Mouse (Mus musculus) limb, embryonic 13.5 days (tissue): ENCODE data around the gene Ecm2. TPM values are rescaled to one million over a fixed set of nuclear protein-coding genes. Genes with fewer than 3 reads are reported as not detected.

ENCODE experiments used
- ATAC-seq: fragments of 200-750 bp; cut with Nextera tagmentation; 2 replicates; pipeline ENCODE4 v1.8.0; 2017; ENCODE audit warnings: low read depth, moderate number of reproducible peaks, moderate TSS enrichment; ENCODE audit not compliant: low FRiP score
- H3K27ac ChIP-seq: fragments of 300-500 bp; sonication (generic); 2 replicates; pipeline ENCODE4 v1.5.1; 2015; ENCODE audit warnings: inconsistent platforms, mild to moderate bottlenecking, moderate library complexity
- H3K27me3 ChIP-seq: fragments of 300-500 bp; sonication (generic); 2 replicates; pipeline ENCODE4 v1.6.1; 2015; ENCODE audit warnings: mild to moderate bottlenecking, inconsistent platforms
- H3K36me3 ChIP-seq: fragments of 300-500 bp; sonication (generic); 2 replicates; pipeline ENCODE4 v1.6.1; 2015; ENCODE audit warnings: inconsistent platforms, mild to moderate bottlenecking, moderate library complexity
- H3K4me1 ChIP-seq: fragments of 300-500 bp; sonication (generic); 2 replicates; pipeline ENCODE4 v1.6.1; 2015; ENCODE audit warnings: inconsistent platforms
- H3K4me2 ChIP-seq: fragments of 300-500 bp; sonication (generic); replicated peaks from 2 replicates; pipeline ENCODE4 v1.6.1; 2015; ENCODE audit warnings: inconsistent platforms, mild to moderate bottlenecking, moderate library complexity
- H3K4me3 ChIP-seq: fragments of 300-500 bp; sonication (generic); 2 replicates; pipeline ENCODE4 v1.5.1; 2015; ENCODE audit warnings: moderate library complexity, mild to moderate bottlenecking, inconsistent platforms
- H3K9ac ChIP-seq: fragments of 300-500 bp; sonication (generic); 2 replicates; pipeline ENCODE4 v1.6.1; 2015; ENCODE audit warnings: mild to moderate bottlenecking, inconsistent platforms
- H3K9me3 ChIP-seq: fragments of 300-500 bp; sonication (generic); 2 replicates; pipeline ENCODE4 v1.6.1; 2016; ENCODE audit warnings: inconsistent platforms
- WGBS: fragments of 180-500 bp; shearing (Covaris S2); methylation state at CpG from one replicate; pipeline ENCODE4 v1.1.7; 2015; 5-methylcytosine and 5-hydroxymethylcytosine counted together
- polyA plus RNA-seq: library from polyadenylated mRNA; unstranded; fragments of >200 nt; fragmentation: Nextera tagmentation; extraction: Ambion mirVana; gene quantifications from 2 replicates; pipeline ENCODE4 v1.2.1, GENCODE M21; 2015

The Ecm2 gene
- polyA plus RNA-seq, 1 experiment from 2014 or later = 1.9 TPM

GRCm38 (mm10) chr13:49471981-49472675 lies 32.5 kb upstream of the Ecm2 start:
- peaks cover 16% of the 10 kb centered on the region for H3K4me1 ChIP-seq
- no peaks in the 10 kb centered on the region for H3K9me3 ChIP-seq
- H3K4me3 ChIP-seq = no peak overlapping the region
- H3K27ac ChIP-seq = no peak overlapping the region
- ATAC-seq = no peak
- H3K9ac ChIP-seq = no peak overlapping the region
- H3K4me2 ChIP-seq = no peak overlapping the region
- no peaks in the 10 kb centered on the region for H3K27me3 ChIP-seq
- WGBS = 77% methylated on average over 4 of the region's 4 CpGs
- H3K36me3 ChIP-seq = no peaks in the 10 kb centered on the region

- Histone ChIP-seq H3K36me3 (no peaks in the 10 kb centered on the region), H3K4me3 (no peak overlapping the region), H3K9ac (no peak overlapping the region), H3K9me3 (no peaks in the 10 kb centered on the region), H3K27me3 (no peaks in the 10 kb centered on the region), H3K27ac (no peak overlapping the region), H3K4me1 (peaks cover 15% of the 10 kb centered on the region), H3K4me2 (no peak overlapping the region)
- WGBS = 93% methylated on average over 6 of the region's 6 CpGs
- ATAC-seq = no peak
Measured at GRCm38 (mm10) chr13:49472676-49473005, 32.0 kb upstream of the Ecm2 start.

GRCm38 (mm10) chr13:49477887-49478286 lies 26.7 kb upstream of the Ecm2 start:
- Histone ChIP-seq H3K4me2 (no peak overlapping the region), H3K4me1 (peaks cover 41% of the 10 kb centered on the region), H3K27me3 (no peaks in the 10 kb centered on the region), H3K27ac (peak overlapping the region; percentile 63), H3K9me3 (no peaks in the 10 kb centered on the region), H3K36me3 (no peaks in the 10 kb centered on the region), H3K4me3 (no peak overlapping the region), H3K9ac (no peak overlapping the region)
- WGBS = 57% methylated on average over 3 of the region's 3 CpGs
- no peak for ATAC-seq

- Histone ChIP-seq H3K4me3 (no peak overlapping the region), H3K9me3 (no peaks in the 10 kb centered on the region), H3K27me3 (no peaks in the 10 kb centered on the region), H3K4me1 (peaks cover 41% of the 10 kb centered on the region), H3K4me2 (no peak overlapping the region), H3K27ac (peak overlapping the region; percentile 82; the same call in 1 of the 2 replicates), H3K36me3 (no peaks in the 10 kb centered on the region), H3K9ac (no peak overlapping the region)
- no peak for ATAC-seq
- 88% methylated on average over 6 of the region's 6 CpGs for WGBS
Measured at GRCm38 (mm10) chr13:49478851-49479374, 25.7 kb upstream of the Ecm2 start.

GRCm38 (mm10) chr13:49479399-49479798 lies 25.2 kb upstream of the Ecm2 start:
- no peak for ATAC-seq
- Histone ChIP-seq H3K4me3 (no peak overlapping the region), H3K27ac (peak overlapping the region; percentile 82), H3K4me1 (peaks cover 41% of the 10 kb centered on the region), H3K9ac (no peak overlapping the region), H3K9me3 (no peaks in the 10 kb centered on the region), H3K27me3 (no peaks in the 10 kb centered on the region), H3K4me2 (no peak overlapping the region), H3K36me3 (no peaks in the 10 kb centered on the region)
- 66% methylated on average over 4 of the region's 4 CpGs for WGBS

GRCm38 (mm10) chr13:49480057-49480456 lies 24.6 kb upstream of the Ecm2 start:
- Histone ChIP-seq H3K4me3 (no peak overlapping the region), H3K27me3 (no peaks in the 10 kb centered on the region), H3K4me2 (no peak overlapping the region), H3K36me3 (no peaks in the 10 kb centered on the region), H3K9ac (no peak overlapping the region), H3K4me1 (peaks cover 43% of the 10 kb centered on the region), H3K27ac (peak overlapping the region; percentile 45), H3K9me3 (no peaks in the 10 kb centered on the region)
- WGBS = 51% methylated on average over 2 of the region's 2 CpGs
- ATAC-seq = peak; percentile 87; the same call in 1 of the 2 replicates

GRCm38 (mm10) chr13:49480551-49480950 lies 24.1 kb upstream of the Ecm2 start:
- 29% methylated on average over 5 of the region's 5 CpGs for WGBS
- H3K4me1 ChIP-seq = peaks cover 48% of the 10 kb centered on the region
- ATAC-seq = 0 out of 2 replicates have a peak, but pooled peaks have one; percentile 46
- H3K4me3 ChIP-seq = no peak overlapping the region
- no peak overlapping the region for H3K9ac ChIP-seq
- H3K27me3 ChIP-seq = no peaks in the 10 kb centered on the region
- peak overlapping the region; percentile 84 for H3K27ac ChIP-seq
- no peak overlapping the region for H3K4me2 ChIP-seq
- H3K9me3 ChIP-seq = no peaks in the 10 kb centered on the region
- H3K36me3 ChIP-seq = no peaks in the 10 kb centered on the region

GRCm38 (mm10) chr13:49485388-49485787 lies 19.2 kb upstream of the Ecm2 start:
- H3K9me3 ChIP-seq = no peaks in the 10 kb centered on the region
- no peak overlapping the region for H3K4me3 ChIP-seq
- no peak overlapping the region for H3K4me2 ChIP-seq
- WGBS = 66% methylated on average over 5 of the region's 5 CpGs
- no peaks in the 10 kb centered on the region for H3K27me3 ChIP-seq
- ATAC-seq = no peak
- no peak overlapping the region for H3K9ac ChIP-seq
- H3K27ac ChIP-seq = peak overlapping the region; percentile 62; the same call in 1 of the 2 replicates
- H3K36me3 ChIP-seq = no peaks in the 10 kb centered on the region
- H3K4me1 ChIP-seq = peaks cover 19% of the 10 kb centered on the region

GRCm38 (mm10) chr13:49492376-49493368 lies 11.9 kb upstream of the Ecm2 start, which contains the start of gene Tes3-ps:
Gene Tes3-ps (plus strand): TSS chr13:49493318.
- Histone ChIP-seq H3K9me3 (no peaks in the 10 kb centered on the region), H3K36me3 (no peaks in the 10 kb centered on the region), H3K9ac (no peak within 1 kb of the TSS), H3K4me3 (no peak within 1 kb of the TSS), H3K27ac (no peak within 1 kb of the TSS), H3K4me2 (no peak within 1 kb of the TSS), H3K4me1 (no peaks in the 10 kb centered on the region), H3K27me3 (no peaks in the 10 kb centered on the region)
- peak; percentile 24; the same call in 1 of the 2 replicates for ATAC-seq
- WGBS = 66% methylated on average over 6 of the region's 6 CpGs

- Histone ChIP-seq H3K27ac (no peak overlapping the region), H3K27me3 (no peaks in the 10 kb centered on the region), H3K4me1 (peaks cover 9% of the 10 kb centered on the region), H3K4me3 (no peak overlapping the region), H3K9ac (no peak overlapping the region), H3K36me3 (no peaks in the 10 kb centered on the region), H3K9me3 (no peaks in the 10 kb centered on the region), H3K4me2 (no peak overlapping the region)
- no peak for ATAC-seq
- WGBS = 82% methylated on average over 4 of the region's 4 CpGs
Measured at GRCm38 (mm10) chr13:49505776-49506175, 1.2 kb downstream of the Ecm2 start.

GRCm38 (mm10) chr13:49507176-49507575 lies 2.6 kb downstream of the Ecm2 start:
- H3K9ac ChIP-seq = no peak overlapping the region
- no peaks in the 10 kb centered on the region for H3K9me3 ChIP-seq
- no peak for ATAC-seq
- no peak overlapping the region for H3K4me3 ChIP-seq
- WGBS = 72% methylated on average over 3 of the region's 3 CpGs
- H3K36me3 ChIP-seq = no peaks in the 10 kb centered on the region
- no peaks in the 10 kb centered on the region for H3K27me3 ChIP-seq
- H3K4me2 ChIP-seq = no peak overlapping the region
- peaks cover 9% of the 10 kb centered on the region for H3K4me1 ChIP-seq
- no peak overlapping the region for H3K27ac ChIP-seq

GRCm38 (mm10) chr13:49518761-49519160 lies 14.2 kb downstream of the Ecm2 start:
- WGBS = 54% methylated on average over 2 of the region's 2 CpGs
- no peak for ATAC-seq

More at GRCm38 (mm10) chr13:49518761-49519160, 14.2 kb downstream of the Ecm2 start:
- H3K4me2 ChIP-seq = no peak overlapping the region
- no peak overlapping the region for H3K9ac ChIP-seq
- peaks cover 7% of the 10 kb centered on the region; the same call in 1 of the 2 replicates for H3K4me1 ChIP-seq
- no peaks in the 10 kb centered on the region for H3K9me3 ChIP-seq
- no peaks in the 10 kb centered on the region for H3K27me3 ChIP-seq
- no peak overlapping the region for H3K4me3 ChIP-seq
- H3K36me3 ChIP-seq = no peaks in the 10 kb centered on the region
- H3K27ac ChIP-seq = no peak overlapping the region
